ENCODE assay signal across 8 mouse cellular contexts in the genomic region with DNA sequence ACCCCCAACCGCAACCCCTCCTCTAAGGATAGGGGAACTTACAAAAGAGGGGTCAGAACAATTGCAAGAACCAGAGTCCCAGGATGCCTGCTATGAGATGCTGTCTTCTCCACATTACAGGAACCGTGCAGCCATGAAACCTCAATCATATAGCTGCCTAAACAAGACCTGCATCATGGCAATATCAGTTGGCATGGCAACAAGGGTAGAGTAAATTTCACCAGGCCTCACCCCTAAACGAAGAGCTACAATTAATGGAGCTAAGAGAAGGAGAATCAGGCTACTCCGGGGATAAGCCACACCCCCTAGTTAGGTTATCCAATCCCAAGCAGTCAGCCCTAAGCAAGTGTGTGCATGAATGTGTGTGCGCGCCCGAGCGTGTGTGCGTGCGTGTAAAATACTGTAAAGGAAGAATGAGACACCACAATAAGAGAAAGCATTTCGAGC.
DNase-seq lines count a peak whose midpoint lies in the region; ATAC-seq and TF ChIP-seq lines count a peak whose summit lies in the region.

No protein-coding gene starts in this region.

- WGBS in thymus, adult 2 months = 14% methylated on average over 11 of the region's 11 CpGs
- 23% methylated on average over 11 of the region's 11 CpGs for WGBS in intestine, embryonic 15.5 days
- WGBS in midbrain, postnatal 0 days = 17% methylated on average over 11 of the region's 11 CpGs

- TF ChIP-seq POLR2A in thymus, adult 2 months (IDR thresholded peaks at IDR 0.05; ENCODE audit: control insufficient read depth, extremely low read depth, insufficient read depth, low read length, poor library complexity) = no peak

- peak; percentile 60 for ATAC-seq in intestine, embryonic 15.5 days
- peak; percentile 88 for ATAC-seq in midbrain, postnatal 0 days (ENCODE audit: low FRiP score)

- H3K27me3 ChIP-seq in thymus, adult 2 months (ENCODE audit: control insufficient read depth, insufficient read depth, low read length) = no peaks in the 10 kb centered on the region
- no peaks in the 10 kb centered on the region for H3K27me3 ChIP-seq in intestine, embryonic 15.5 days (replicated peaks)
- no peaks in the 10 kb centered on the region for H3K27me3 ChIP-seq in midbrain, postnatal 0 days (ENCODE audit: insufficient read depth, low read length)

- H3K4me1 ChIP-seq in thymus, adult 2 months (replicated peaks; ENCODE audit: control insufficient read depth, insufficient read depth, low read length) = peaks cover 61% of the 10 kb centered on the region
- 0 out of 2 replicates have a peak, but pooled peaks cover 13% of the 10 kb centered on the region for H3K4me1 ChIP-seq in intestine, embryonic 15.5 days (replicated peaks)
- H3K4me1 ChIP-seq in midbrain, postnatal 0 days (ENCODE audit: insufficient read depth, low read length) = no peaks in the 10 kb centered on the region

- H3K9me3 ChIP-seq in intestine, embryonic 15.5 days = no peaks in the 10 kb centered on the region
- no peaks in the 10 kb centered on the region for H3K9me3 ChIP-seq in midbrain, postnatal 0 days (ENCODE audit: low read length)

- H3K36me3 ChIP-seq in thymus, adult 2 months (ENCODE audit: control insufficient read depth, insufficient read depth, low read length) = no peaks in the 10 kb centered on the region
- no peaks in the 10 kb centered on the region for H3K36me3 ChIP-seq in intestine, embryonic 15.5 days
- no peaks in the 10 kb centered on the region for H3K36me3 ChIP-seq in midbrain, postnatal 0 days (ENCODE audit: insufficient read depth, low read length)

- H3K27ac ChIP-seq in thymus, adult 2 months (ENCODE audit: control insufficient read depth, insufficient read depth, low read length) = peak overlapping the region; percentile 80
- H3K27ac ChIP-seq in intestine, embryonic 15.5 days = no peak overlapping the region
- H3K27ac ChIP-seq in midbrain, postnatal 0 days (ENCODE audit: low read depth, low read length) = peak overlapping the region; percentile 63; the same call in 1 of the 2 replicates

- TF ChIP-seq CTCF in thymus, adult 2 months (IDR thresholded peaks at IDR 0.05; ENCODE audit: borderline replicate concordance, control insufficient read depth, extremely low read depth, insufficient read depth, low read length, poor library complexity) = no peak
- no peak for TF ChIP-seq CTCF in midbrain, postnatal 0 days (IDR thresholded peaks at IDR 0.05)

- no peak overlapping the region for H3K9ac ChIP-seq in intestine, embryonic 15.5 days
- H3K9ac ChIP-seq in midbrain, postnatal 0 days (replicated peaks; ENCODE audit: low read length, poor library complexity, severe bottlenecking) = peak overlapping the region; percentile 14; the same call in 1 of the 2 replicates

- peak overlapping the region; percentile 45 for H3K4me2 ChIP-seq in intestine, embryonic 15.5 days (replicated peaks)
- H3K4me2 ChIP-seq in midbrain, postnatal 0 days (ENCODE audit: low read depth, low read length, poor library complexity, severe bottlenecking) = peak overlapping the region; percentile 51

- DNase-seq in adrenal gland, postnatal 36 days = peak; percentile 10 to 14
- no peak for DNase-seq in adrenal gland, postnatal 4 days (ENCODE audit: low spot score in 2 of 2)
- peak; percentile 44 for DNase-seq in thymus, adult 2 months
- DNase-seq in thymus, adult 18-20 months = no peak
- peak; percentile 62 for DNase-seq in midbrain, postnatal 0 days (ENCODE audit: low spot score)
- DNase-seq in spleen, postnatal 4 days (ENCODE audit: low spot score in 2 of 2) = no peak
- DNase-seq in yolk sac, embryonic 10.5 days (ENCODE audit: low spot score) = no peak

- H3K4me3 ChIP-seq in thymus, adult 2 months (ENCODE audit: control insufficient read depth, insufficient read depth, low read length) = no peak overlapping the region
- no peak overlapping the region for H3K4me3 ChIP-seq in intestine, embryonic 15.5 days (replicated peaks)
- peak overlapping the region; percentile 28 for H3K4me3 ChIP-seq in midbrain, postnatal 0 days (ENCODE audit: low read depth, low read length)

Comparison
In these comparisons a context has a peak if more than half of its experiments do, and no peak if none do; other contexts are left out.
1. DNase-seq: peak in adrenal gland, postnatal 36 days (2 of 2), thymus, adult 2 months (single experiment) and midbrain, postnatal 0 days (single experiment); none in adrenal gland, postnatal 4 days (0 of 2), thymus, adult 18-20 months (0 of 2), spleen, postnatal 4 days (0 of 2) and yolk sac, embryonic 10.5 days (single experiment).